Mouse (Mus musculus): Measurements from ENCODE around the gene Prss2.

GRCm38 (mm10) chr6:41545266-41545665 lies 23.7 kb downstream of the Prss2 start:
- TF ChIP-seq ZC3H11A (IDR thresholded peaks at IDR 0.05; ENCODE audit: borderline replicate concordance, low read depth, low read length), result no peak
- no peak for TF ChIP-seq ZNF384 (IDR thresholded peaks at IDR 0.05; ENCODE audit: low read depth, low read length)
- no peak for TF ChIP-seq HCFC1 (IDR thresholded peaks at IDR 0.05; ENCODE audit: borderline replicate concordance, insufficient read depth, low read length)
- no peak for TF ChIP-seq CHD2 (IDR thresholded peaks at IDR 0.05; ENCODE audit: low read depth, low read length)
- no peak for TF ChIP-seq MAFK (IDR thresholded peaks at IDR 0.05; ENCODE audit: insufficient read depth, low read depth, low read length)
